Mouse (Mus musculus): ENCODE data around the gene Adam26a.
"Not testable (repeated sequence)": the region's sequence is repeated elsewhere in the genome, so short reads cannot be mapped to it uniquely, and the experiment has no call there.

The Adam26a gene

GRCm38 (mm10) chr8:43576607-43577006, at the start of gene Adam26a:
Adam26a (minus strand) TSS chr8:43576707.
- DNase-seq (ENCODE audit: low read depth, low spot score), result not testable (repeated sequence)

- no peak for DNase-seq (ENCODE audit: low read depth, low spot score)
These were observed 39.5 kb upstream of the Adam26a start for GRCm38 (mm10) chr8:43616046-43616445.

GRCm38 (mm10) chr8:43603657-43604056, 27.1 kb upstream of the Adam26a start:
- DNase-seq (ENCODE audit: low read depth, low spot score), result not testable (repeated sequence)

GRCm38 (mm10) chr8:43603166-43603565, 26.7 kb upstream of the Adam26a start:
- DNase-seq (ENCODE audit: low read depth, low spot score), result not testable (repeated sequence)

- not testable (repeated sequence) for DNase-seq (ENCODE audit: low read depth, low spot score)
These were observed 48.5 kb downstream of the Adam26a start, which contains the start of gene Adam26b for GRCm38 (mm10) chr8:43528006-43528405. Adam26b (minus strand) TSS chr8:43528106.
